Mouse (Mus musculus) embryonic facial prominence, embryonic 14.5 days (tissue): ENCODE measurements around the gene Cdrt4. TPM values are rescaled to one million over a fixed set of nuclear protein-coding genes. Genes with fewer than 3 reads are reported as not detected.

Source experiments
- ATAC-seq: fragments of 200-750 bp; cut with Nextera tagmentation; 2 replicates; pipeline ENCODE4 v1.8.0; 2017; ENCODE audit warnings: low read depth, moderate number of reproducible peaks, moderate TSS enrichment
- DNase-seq: peaks from one replicate; pipeline ENCODE4 v3.0.0-alpha.2; 2015; ENCODE audit warnings: low spot score
- H3K27ac ChIP-seq: fragments of 300-500 bp; sonication (generic); replicated peaks from 2 replicates; pipeline ENCODE4 v1.5.1; 2014; ENCODE audit warnings: low read depth, mild to moderate bottlenecking, low read length, moderate library complexity
- H3K27me3 ChIP-seq: fragments of 300-500 bp; sonication (generic); replicated peaks from 2 replicates; pipeline ENCODE4 v1.6.1; 2014; ENCODE audit warnings: low read length; ENCODE audit not compliant: control insufficient read depth, insufficient read depth
- H3K36me3 ChIP-seq: fragments of 300-500 bp; sonication (generic); 2 replicates; pipeline ENCODE4 v1.6.1; 2014; ENCODE audit warnings: low read length, mixed read lengths; ENCODE audit not compliant: control insufficient read depth, insufficient read depth
- H3K4me1 ChIP-seq: fragments of 300-500 bp; sonication (generic); 2 replicates; pipeline ENCODE4 v1.6.1; 2014; ENCODE audit warnings: antibody characterized with exemption, low read length; ENCODE audit not compliant: control insufficient read depth, insufficient read depth
- H3K4me2 ChIP-seq: fragments of 300-500 bp; sonication (generic); 2 replicates; pipeline ENCODE4 v1.6.1; 2014; ENCODE audit warnings: low read depth, mild to moderate bottlenecking, low read length, moderate library complexity, mixed read lengths
- H3K4me3 ChIP-seq: fragments of 300-500 bp; sonication (generic); 2 replicates; pipeline ENCODE4 v1.5.1; 2014; ENCODE audit warnings: low read depth, mild to moderate bottlenecking, low read length
- H3K9ac ChIP-seq: fragments of 300-500 bp; sonication (generic); 2 replicates; pipeline ENCODE4 v1.6.1; 2014; ENCODE audit warnings: low read depth, mild to moderate bottlenecking, low read length, moderate library complexity, mixed read lengths
- H3K9me3 ChIP-seq: fragments of 300-500 bp; sonication (generic); 2 replicates; pipeline ENCODE4 v1.6.1; 2016; ENCODE audit warnings: low read length; ENCODE audit not compliant: control insufficient read depth
- WGBS: fragments of 180-500 bp; shearing (Covaris S2); extraction: QIAGEN DNeasy Blood & Tissue Kit; methylation state at CpG from one replicate; pipeline ENCODE4 v1.1.7; 2014; 5-methylcytosine and 5-hydroxymethylcytosine counted together
- polyA plus RNA-seq: library from polyadenylated mRNA; unstranded; fragments of >200 nt; fragmentation: Nextera tagmentation; extraction: Ambion mirVana; gene quantifications from 2 replicates; pipeline ENCODE4 v1.2.1, GENCODE M21; 2014

Cdrt4 gene
- polyA plus RNA-seq, 1 experiment from 2014 or later, result 0.58 TPM

- DNase-seq (no peak), ATAC-seq (no peak)
- no peak overlapping the region for H3K9ac ChIP-seq
- no peak overlapping the region for H3K27ac ChIP-seq
- no peaks in the 10 kb centered on the region for H3K27me3 ChIP-seq
- peaks cover 10% of the 10 kb centered on the region; the same call in 1 of the 2 replicates for H3K9me3 ChIP-seq
- WGBS, result 96% methylated on average over 5 of the region's 5 CpGs
- H3K4me3 ChIP-seq, result no peak overlapping the region
- no peak overlapping the region for H3K4me2 ChIP-seq
- H3K36me3 ChIP-seq, result no peaks in the 10 kb centered on the region
- no peaks in the 10 kb centered on the region for H3K4me1 ChIP-seq
These were observed 4.2 kb downstream of the Cdrt4 start for GRCm38 (mm10) chr11:62955186-62955585.

GRCm38 (mm10) chr11:62955776-62956175 is 4.8 kb downstream of the Cdrt4 start:
- Histone ChIP-seq H3K4me1 (no peaks in the 10 kb centered on the region), H3K4me3 (no peak overlapping the region), H3K9ac (no peak overlapping the region), H3K36me3 (no peaks in the 10 kb centered on the region), H3K4me2 (no peak overlapping the region), H3K27ac (no peak overlapping the region), H3K9me3 (peaks cover 10% of the 10 kb centered on the region; the same call in 1 of the 2 replicates), H3K27me3 (no peaks in the 10 kb centered on the region)
- ATAC-seq, result no peak
- WGBS, result 42% methylated on average over 6 of the region's 6 CpGs
- no peak for DNase-seq

- ATAC-seq (no peak), DNase-seq (no peak)
- H3K36me3 ChIP-seq, result no peaks in the 10 kb centered on the region
- H3K27ac ChIP-seq, result no peak overlapping the region
- H3K27me3 ChIP-seq, result no peaks in the 10 kb centered on the region
- no peaks in the 10 kb centered on the region for H3K4me1 ChIP-seq
- WGBS, result 81% methylated on average over 8 of the region's 8 CpGs
- no peak overlapping the region for H3K9ac ChIP-seq
- H3K4me3 ChIP-seq, result no peak overlapping the region
- H3K4me2 ChIP-seq, result no peak overlapping the region
- H3K9me3 ChIP-seq, result peaks cover 10% of the 10 kb centered on the region; the same call in 1 of the 2 replicates
These were observed 6.7 kb downstream of the Cdrt4 start for GRCm38 (mm10) chr11:62957626-62958180.

GRCm38 (mm10) chr11:62963292-62963691 is 12.3 kb downstream of the Cdrt4 start:
- ATAC-seq (no peak), DNase-seq (peak; percentile 33)
- Histone ChIP-seq H3K4me3 (no peak overlapping the region), H3K4me1 (peaks cover 14% of the 10 kb centered on the region), H3K36me3 (no peaks in the 10 kb centered on the region), H3K27me3 (no peaks in the 10 kb centered on the region), H3K9me3 (no peaks in the 10 kb centered on the region), H3K4me2 (no peak overlapping the region), H3K9ac (no peak overlapping the region), H3K27ac (no peak overlapping the region)
- 63% methylated on average over 4 of the region's 4 CpGs for WGBS

- Histone ChIP-seq H3K27me3 (no peaks in the 10 kb centered on the region), H3K9me3 (no peaks in the 10 kb centered on the region), H3K4me2 (peak overlapping the region; percentile 45), H3K4me1 (peaks cover 14% of the 10 kb centered on the region), H3K36me3 (no peaks in the 10 kb centered on the region), H3K4me3 (no peak overlapping the region), H3K9ac (peak overlapping the region; percentile 58), H3K27ac (peak overlapping the region; percentile 98)
- WGBS, result 27% methylated on average over 3 of the region's 3 CpGs
- DNase-seq, result no peak
- no peak for ATAC-seq
These were observed 15.4 kb downstream of the Cdrt4 start for GRCm38 (mm10) chr11:62966424-62966764.

- H3K4me1 ChIP-seq, result peaks cover 14% of the 10 kb centered on the region
- H3K9ac ChIP-seq, result peak overlapping the region; percentile 58
- no peaks in the 10 kb centered on the region for H3K9me3 ChIP-seq
- H3K4me3 ChIP-seq, result peak overlapping the region; percentile 13
- DNase-seq (peak; percentile 94), ATAC-seq (peak; percentile 97)
- no peaks in the 10 kb centered on the region for H3K36me3 ChIP-seq
- H3K27ac ChIP-seq, result peak overlapping the region; percentile 98
- 2% methylated on average over 27 of the region's 27 CpGs for WGBS
- H3K27me3 ChIP-seq, result no peaks in the 10 kb centered on the region
- peak overlapping the region; percentile 45 for H3K4me2 ChIP-seq
These were observed 16.0 kb downstream of the Cdrt4 start for GRCm38 (mm10) chr11:62966765-62967633.

- no peak overlapping the region for H3K27ac ChIP-seq
- no peak overlapping the region for H3K4me2 ChIP-seq
- 84% methylated on average over 1 of the region's 1 CpGs for WGBS
- no peak for DNase-seq
- no peak for ATAC-seq
- no peak overlapping the region for H3K4me3 ChIP-seq
- no peaks in the 10 kb centered on the region for H3K4me1 ChIP-seq
- 0 out of 2 replicates have a peak, but pooled peaks cover 5% of the 10 kb centered on the region for H3K9me3 ChIP-seq
- no peak overlapping the region for H3K9ac ChIP-seq
- no peaks in the 10 kb centered on the region for H3K27me3 ChIP-seq
- no peaks in the 10 kb centered on the region for H3K36me3 ChIP-seq
These were observed 26.2 kb downstream of the Cdrt4 start for GRCm38 (mm10) chr11:62977176-62977575.

GRCm38 (mm10) chr11:62978886-62979285 is 27.9 kb downstream of the Cdrt4 start:
- 55% methylated on average over 6 of the region's 6 CpGs for WGBS
- ATAC-seq (no peak), DNase-seq (peak; percentile 15)

More at GRCm38 (mm10) chr11:62978886-62979285, 27.9 kb downstream of the Cdrt4 start:
- H3K4me1 ChIP-seq, result no peaks in the 10 kb centered on the region; the same call in 1 of the 2 replicates
- no peak overlapping the region for H3K4me3 ChIP-seq
- no peak overlapping the region for H3K9ac ChIP-seq
- H3K9me3 ChIP-seq, result 0 out of 2 replicates have a peak, but pooled peaks cover 5% of the 10 kb centered on the region
- no peak overlapping the region for H3K4me2 ChIP-seq
- H3K27ac ChIP-seq, result no peak overlapping the region
- no peaks in the 10 kb centered on the region for H3K27me3 ChIP-seq
- no peaks in the 10 kb centered on the region for H3K36me3 ChIP-seq
